Mouse (Mus musculus): ENCODE results near the gene 2210017I01Rik. TPM values are rescaled to one million over a fixed set of nuclear protein-coding genes. Genes with fewer than 3 reads are reported as not detected.

Gene 2210017I01Rik
- polyA plus RNA-seq, 1 experiment: not detected

- no peak for TF ChIP-seq CTCF (IDR thresholded peaks at IDR 0.05; ENCODE audit: low read depth, low read length)
- no peak for TF ChIP-seq POLR2A (IDR thresholded peaks at IDR 0.05; ENCODE audit: borderline replicate concordance, low read depth, low read length)
- Histone ChIP-seq H3K27ac (ENCODE audit: insufficient read depth, low read depth, low read length) (no peak overlapping the region), H3K4me1 (ENCODE audit: control insufficient read depth, insufficient read depth, low read length) (no peaks in the 10 kb centered on the region), H3K4me3 (ENCODE audit: insufficient read depth, low read length) (no peak overlapping the region)
These were observed 34.7 kb downstream of the 2210017I01Rik start for GRCm38 (mm10) chr3:92572514-92573155.

- no peak overlapping the region for H3K4me3 ChIP-seq (ENCODE audit: insufficient read depth, low read length)
- TF ChIP-seq CTCF (IDR thresholded peaks at IDR 0.05; ENCODE audit: low read depth, low read length) (no peak), POLR2A (IDR thresholded peaks at IDR 0.05; ENCODE audit: borderline replicate concordance, low read depth, low read length) (no peak)
These were observed 38.5 kb downstream of the 2210017I01Rik start for GRCm38 (mm10) chr3:92568752-92569151.

DNA sequence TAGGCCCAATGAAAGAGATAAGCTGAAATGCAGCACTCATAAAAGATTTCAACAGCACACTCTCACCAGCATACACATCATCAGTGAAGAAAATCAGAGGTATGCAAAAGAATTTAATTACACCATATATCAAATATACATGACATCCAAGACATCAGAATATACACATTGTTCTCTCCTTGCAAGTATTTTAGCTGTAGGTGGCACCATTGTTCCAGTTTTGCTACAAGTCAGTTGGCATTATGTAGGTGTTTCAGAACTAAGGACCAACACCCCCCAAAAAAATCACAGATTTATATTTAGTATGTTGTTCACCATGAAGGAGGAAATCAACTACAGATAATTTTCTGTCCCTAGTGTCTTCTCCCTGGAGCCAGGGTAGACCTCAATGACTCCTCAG, 41.9 kb downstream of the 2210017I01Rik start:
- H3K4me1 ChIP-seq (ENCODE audit: control insufficient read depth, insufficient read depth, low read length): no peaks in the 10 kb centered on the region
- no peak overlapping the region for H3K27ac ChIP-seq (ENCODE audit: insufficient read depth, low read depth, low read length)
- TF ChIP-seq POLR2A (IDR thresholded peaks at IDR 0.05; ENCODE audit: borderline replicate concordance, low read depth, low read length) (no peak), CTCF (IDR thresholded peaks at IDR 0.05; ENCODE audit: low read depth, low read length) (no peak)
- no peak overlapping the region for H3K4me3 ChIP-seq (ENCODE audit: insufficient read depth, low read length)

More at GRCm38 (mm10) chr3:92568752-92569151, 38.5 kb downstream of the 2210017I01Rik start:
- Histone ChIP-seq H3K4me1 (ENCODE audit: control insufficient read depth, insufficient read depth, low read length) (no peaks in the 10 kb centered on the region), H3K27ac (ENCODE audit: insufficient read depth, low read depth, low read length) (no peak overlapping the region)

Other genes with a start within 250 kb of the 2210017I01Rik start
- gene Sprr2f, start 242.3 kb downstream of the 2210017I01Rik start, polyA plus RNA-seq (2012; ENCODE audit: insufficient read depth, insufficient read length, missing spikeins): not detected in 2 replicates
- gene Sprr2h, start 221.8 kb downstream of the 2210017I01Rik start, polyA plus RNA-seq (2012; ENCODE audit: insufficient read depth, insufficient read length, missing spikeins): not detected in 2 replicates
- not detected in 2 replicates for gene Sprr2i, start 199.5 kb downstream of the 2210017I01Rik start, polyA plus RNA-seq (2012; ENCODE audit: insufficient read depth, insufficient read length, missing spikeins)
- gene Sprr2j-ps, start 189.4 kb downstream of the 2210017I01Rik start, polyA plus RNA-seq (2012; ENCODE audit: insufficient read depth, insufficient read length, missing spikeins): not detected in 2 replicates
- 4.2 and 17.1 TPM in 2 replicates for gene Gm9774, start 178.1 kb downstream of the 2210017I01Rik start, polyA plus RNA-seq (2012; ENCODE audit: insufficient read depth, insufficient read length, missing spikeins)
- gene Sprr2k, start 174.9 kb downstream of the 2210017I01Rik start, polyA plus RNA-seq (2012; ENCODE audit: insufficient read depth, insufficient read length, missing spikeins): not detected in 2 replicates
- not detected in 2 replicates for gene Sprr1b, start 168.7 kb downstream of the 2210017I01Rik start, polyA plus RNA-seq (2012; ENCODE audit: insufficient read depth, insufficient read length, missing spikeins)
- not detected in 2 replicates for gene Sprr3, start 148.8 kb downstream of the 2210017I01Rik start, polyA plus RNA-seq (2012; ENCODE audit: insufficient read depth, insufficient read length, missing spikeins)
- gene Sprr1a, start 121.6 kb downstream of the 2210017I01Rik start, polyA plus RNA-seq (2012; ENCODE audit: insufficient read depth, insufficient read length, missing spikeins): not detected in 2 replicates
- not detected in 2 replicates for gene Sprr4, start 107.0 kb downstream of the 2210017I01Rik start, polyA plus RNA-seq (2012; ENCODE audit: insufficient read depth, insufficient read length, missing spikeins)
- gene 2310046K23Rik, start 73.0 kb downstream of the 2210017I01Rik start, polyA plus RNA-seq (2012; ENCODE audit: insufficient read depth, insufficient read length, missing spikeins): not detected in 2 replicates
- not detected in 2 replicates for gene Ivl, start 33.8 kb downstream of the 2210017I01Rik start, polyA plus RNA-seq (2012; ENCODE audit: insufficient read depth, insufficient read length, missing spikeins)
- not detected in 2 replicates for gene Smcp, start 18.5 kb downstream of the 2210017I01Rik start, polyA plus RNA-seq (2012; ENCODE audit: insufficient read depth, insufficient read length, missing spikeins)
- gene Lce6a, start 14.2 kb upstream of the 2210017I01Rik start, polyA plus RNA-seq (2012; ENCODE audit: insufficient read depth, insufficient read length, missing spikeins): not detected in 2 replicates
- not detected in 2 replicates for gene Lce1a1, start 40.8 kb upstream of the 2210017I01Rik start, polyA plus RNA-seq (2012; ENCODE audit: insufficient read depth, insufficient read length, missing spikeins)
- not detected in 2 replicates for gene Lce1b, start 49.4 kb upstream of the 2210017I01Rik start, polyA plus RNA-seq (2012; ENCODE audit: insufficient read depth, insufficient read length, missing spikeins)
- not detected in 2 replicates for gene Lce1a2, start 62.8 kb upstream of the 2210017I01Rik start, polyA plus RNA-seq (2012; ENCODE audit: insufficient read depth, insufficient read length, missing spikeins)
- gene Lce1c, start 71.8 kb upstream of the 2210017I01Rik start, polyA plus RNA-seq (2012; ENCODE audit: insufficient read depth, insufficient read length, missing spikeins): not detected in 2 replicates
- gene Lce1d, start 79.7 kb upstream of the 2210017I01Rik start, polyA plus RNA-seq (2012; ENCODE audit: insufficient read depth, insufficient read length, missing spikeins): not detected in 2 replicates
- not detected in 2 replicates for gene Lce1e, start 101.6 kb upstream of the 2210017I01Rik start, polyA plus RNA-seq (2012; ENCODE audit: insufficient read depth, insufficient read length, missing spikeins)
- not detected in 2 replicates for gene Lce1f, start 112.9 kb upstream of the 2210017I01Rik start, polyA plus RNA-seq (2012; ENCODE audit: insufficient read depth, insufficient read length, missing spikeins)
- gene Gm38119, start 131.6 kb upstream of the 2210017I01Rik start, polyA plus RNA-seq (2012; ENCODE audit: insufficient read depth, insufficient read length, missing spikeins): not detected in 2 replicates
- not detected in 2 replicates for gene Lce1g, start 144.8 kb upstream of the 2210017I01Rik start, polyA plus RNA-seq (2012; ENCODE audit: insufficient read depth, insufficient read length, missing spikeins)
- gene Lce1h, start 157.6 kb upstream of the 2210017I01Rik start, polyA plus RNA-seq (2012; ENCODE audit: insufficient read depth, insufficient read length, missing spikeins): not detected in 2 replicates
- gene Lce1i, start 171.4 kb upstream of the 2210017I01Rik start, polyA plus RNA-seq (2012; ENCODE audit: insufficient read depth, insufficient read length, missing spikeins): not detected in 2 replicates
- not detected in 2 replicates for gene Lce1j, start 183.0 kb upstream of the 2210017I01Rik start, polyA plus RNA-seq (2012; ENCODE audit: insufficient read depth, insufficient read length, missing spikeins)
- not detected in 2 replicates for gene Lce1k, start 200.4 kb upstream of the 2210017I01Rik start, polyA plus RNA-seq (2012; ENCODE audit: insufficient read depth, insufficient read length, missing spikeins)
- gene Kprp, start 219.8 kb upstream of the 2210017I01Rik start, polyA plus RNA-seq (2012; ENCODE audit: insufficient read depth, insufficient read length, missing spikeins): not detected in 2 replicates
- not detected in 2 replicates for gene Lce1l, start 243.8 kb upstream of the 2210017I01Rik start, polyA plus RNA-seq (2012; ENCODE audit: insufficient read depth, insufficient read length, missing spikeins)

Measured in bone marrow macrophage, adult 2 months (primary cell).